Mouse (Mus musculus) left cerebral cortex, postnatal 4 days (tissue): ENCODE data around the gene Nsfl1c. TPM values are rescaled to one million over a fixed set of nuclear protein-coding genes. Genes with fewer than 3 reads are reported as not detected.
"Not testable (repeated sequence)": the region's sequence is repeated elsewhere in the genome, so short reads cannot be mapped to it uniquely, and the experiment has no call there.

Source experiments
- DNase-seq: peaks from one replicate; pipeline ENCODE4 v3.0.0-alpha.2; 2022
- intact Hi-C: fragments of 180-260 bp; cut with DNase I; formaldehyde crosslinking; loops from one replicate; pipeline ENCODE4 v1.15.1; 2025
- total RNA-seq, 2 experiments: library from RNA; stranded (reverse); gene quantifications; 2 replicates each; pipeline ENCODE4 v1.2.3; 2021

The Nsfl1c gene
- total RNA-seq = 100 to 1,000 TPM; 170 to 174 TPM

DNA sequence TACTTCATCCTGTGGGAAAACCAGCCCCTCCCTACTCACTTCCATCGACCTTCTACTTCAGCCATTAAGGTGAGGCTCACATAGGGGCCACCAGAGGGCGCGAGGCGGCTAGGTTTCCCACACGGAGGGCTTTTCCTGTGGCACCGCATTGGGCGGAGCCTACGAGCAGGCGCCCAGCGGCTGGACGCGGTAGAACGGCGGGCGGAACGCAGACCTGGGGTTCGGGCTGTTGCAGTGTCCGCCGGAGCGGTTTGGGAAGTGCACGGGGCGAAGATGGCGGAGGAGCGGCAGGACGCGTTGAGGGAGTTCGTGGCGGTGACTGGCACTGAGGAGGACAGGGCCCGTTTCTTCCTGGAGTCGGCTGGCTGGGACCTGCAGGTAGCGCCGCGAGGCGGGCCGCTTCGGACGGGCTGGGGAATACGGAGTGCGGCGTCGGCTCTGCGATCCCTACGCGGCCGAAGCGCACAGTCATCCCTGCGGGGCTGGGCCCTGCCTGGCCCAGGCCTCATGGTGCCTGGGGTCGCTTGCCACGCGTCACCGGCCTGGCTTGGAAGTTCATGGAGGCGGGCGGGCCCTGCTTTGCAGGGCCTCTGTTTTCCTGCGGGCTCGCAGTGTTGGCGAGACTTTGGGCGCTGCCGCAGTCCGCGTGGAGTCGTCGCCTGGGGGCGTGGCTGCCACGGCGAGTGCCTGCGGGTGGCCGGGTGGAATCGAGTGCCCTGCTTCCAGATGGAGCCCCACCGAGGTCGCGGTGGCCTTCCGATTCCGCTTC is at the start of gene Nsfl1c:
Nsfl1c (plus strand) TSS at position 148 of the 769 bp plus-strand sequence.
- intact Hi-C loops = loop anchor here (10.0 kb wide), 1 partner anchor 181 kb away; no protein-coding TSS in a partner anchor
- DNase-seq = peak; percentile 96

DNA sequence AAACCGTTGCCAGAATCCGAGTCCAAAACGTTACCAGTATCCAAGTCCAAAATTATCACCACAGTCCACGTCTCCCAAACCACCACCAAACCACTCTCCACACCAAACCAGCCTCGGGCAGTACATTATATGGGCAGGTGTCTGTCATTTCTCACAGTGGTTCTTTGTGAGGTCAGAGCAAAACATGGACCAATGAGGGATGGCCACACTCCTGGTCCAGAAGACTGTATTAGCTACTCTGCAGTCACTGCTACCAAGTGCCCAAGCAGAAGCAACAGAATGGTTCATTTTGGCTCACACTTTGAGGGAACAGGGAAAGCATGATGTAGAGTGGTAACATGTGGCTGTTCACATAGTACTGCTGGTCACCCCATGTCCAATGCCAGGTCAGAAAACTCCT is 17.9 kb upstream of the Nsfl1c start, which contains the start of gene 4921509C19Rik:
4921509C19Rik (minus strand) TSS at position 101 of the 400 bp plus-strand sequence.
- intact Hi-C loops, DNase-seq: not testable (repeated sequence)

DNA sequence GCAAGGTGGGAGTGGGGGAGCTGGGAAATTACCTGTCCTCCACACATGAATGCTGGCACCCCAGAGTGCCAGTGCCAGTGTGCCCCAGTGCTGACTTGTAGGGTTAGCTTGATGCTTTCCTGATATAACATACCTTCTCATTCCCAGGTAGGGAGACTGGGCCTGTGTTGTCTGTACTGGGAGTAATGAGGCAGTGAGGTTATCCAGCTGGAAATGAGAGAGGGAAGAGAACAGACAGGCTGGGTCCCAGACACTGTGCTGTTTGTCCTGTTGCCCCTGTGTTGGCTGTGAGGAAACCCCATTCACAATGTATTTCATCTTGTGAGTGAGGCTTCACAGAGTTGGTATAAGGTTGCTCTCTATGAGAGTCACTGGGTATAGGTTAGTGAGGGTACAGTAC is 7.5 kb upstream of the Nsfl1c start:
- no peak for DNase-seq
- intact Hi-C loops = no loop called here

GRCm38 (mm10) chr2:151498358-151498757 is 4.4 kb downstream of the Nsfl1c start:
- intact Hi-C loops = loop anchor here (10.0 kb wide), 1 partner anchor 176 kb away; no protein-coding TSS in a partner anchor
- no peak for DNase-seq

DNA sequence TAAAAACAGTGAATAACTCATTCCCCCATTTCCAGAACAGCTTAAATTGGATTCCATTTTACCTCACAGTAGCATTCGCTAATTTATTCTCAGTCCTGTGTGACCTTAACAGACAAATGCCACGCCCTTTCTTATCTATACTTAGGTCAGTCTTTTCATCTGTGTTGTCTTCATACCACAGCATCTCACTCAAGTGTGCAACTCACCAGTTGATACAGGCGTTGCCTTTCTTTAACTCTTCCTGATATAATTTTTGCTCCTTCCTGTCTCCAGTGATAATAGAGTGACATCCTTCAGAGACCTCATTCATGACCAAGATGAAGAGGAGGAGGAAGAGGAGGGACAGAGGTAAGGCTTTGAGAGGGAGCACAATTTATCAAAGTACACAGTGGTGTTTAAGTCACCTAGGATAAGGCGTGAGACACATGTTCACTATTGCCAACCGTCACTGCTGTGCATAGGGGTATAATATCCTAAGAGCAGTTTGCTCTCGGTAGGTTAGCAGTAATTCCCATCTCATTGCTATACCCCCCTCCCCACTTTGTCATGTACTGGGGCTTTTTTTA is 6.5 kb downstream of the Nsfl1c start:
- DNase-seq = no peak
- intact Hi-C loops = loop anchor here (10.0 kb wide), 1 partner anchor 204 kb away; the partner anchor contains the start of gene Tmem74b

- intact Hi-C loops = loop anchor here (10.0 kb wide), 1 partner anchor 201 kb away; the partner anchor contains the start of gene Tmem74b
Measured at GRCm38 (mm10) chr2:151504226-151504625, 10.2 kb downstream of the Nsfl1c start.

GRCm38 (mm10) chr2:151512199-151512598 is 18.2 kb downstream of the Nsfl1c start:
- intact Hi-C loops = no loop called here

More at GRCm38 (mm10) chr2:151504226-151504625, 10.2 kb downstream of the Nsfl1c start:
- DNase-seq = no peak

DNA sequence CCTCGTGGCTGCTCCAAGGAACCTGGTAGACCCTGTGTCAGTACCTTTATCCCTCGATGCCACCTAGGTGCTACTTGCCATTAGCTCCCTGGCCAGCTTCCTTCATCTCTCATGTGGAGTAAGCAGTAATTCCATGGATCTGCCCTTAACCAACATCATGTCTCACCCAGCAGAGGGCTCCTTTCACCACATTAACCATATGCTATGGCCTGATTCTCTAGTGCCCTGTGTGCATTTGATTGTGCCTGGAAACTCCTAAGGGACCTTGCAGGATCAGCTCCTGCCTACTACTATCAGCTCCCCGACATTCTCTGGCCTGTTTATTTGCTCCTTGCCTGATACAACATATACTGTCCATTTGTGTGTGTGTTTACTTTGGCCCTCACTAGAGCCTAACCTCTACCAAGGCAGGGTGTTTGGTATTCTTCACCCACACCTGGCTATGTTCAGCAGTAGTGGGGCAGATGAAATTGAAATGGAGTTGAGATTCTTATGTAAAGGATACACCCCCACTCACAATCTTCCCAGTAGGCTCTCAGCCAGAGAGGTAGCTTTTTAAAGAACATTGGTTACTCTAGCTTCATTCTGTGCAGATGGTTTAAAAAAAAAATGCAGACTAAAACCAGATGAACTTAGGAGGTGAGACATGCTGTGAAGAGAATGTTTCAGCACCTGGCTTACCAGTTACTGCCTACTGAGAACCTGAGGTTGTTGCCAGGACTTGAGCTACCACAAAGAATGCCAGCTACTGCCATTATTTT is 19.7 kb downstream of the Nsfl1c start:
- no peak for DNase-seq
- intact Hi-C loops = no loop called here

More at GRCm38 (mm10) chr2:151512199-151512598, 18.2 kb downstream of the Nsfl1c start:
- DNase-seq = peak; percentile 79

DNA sequence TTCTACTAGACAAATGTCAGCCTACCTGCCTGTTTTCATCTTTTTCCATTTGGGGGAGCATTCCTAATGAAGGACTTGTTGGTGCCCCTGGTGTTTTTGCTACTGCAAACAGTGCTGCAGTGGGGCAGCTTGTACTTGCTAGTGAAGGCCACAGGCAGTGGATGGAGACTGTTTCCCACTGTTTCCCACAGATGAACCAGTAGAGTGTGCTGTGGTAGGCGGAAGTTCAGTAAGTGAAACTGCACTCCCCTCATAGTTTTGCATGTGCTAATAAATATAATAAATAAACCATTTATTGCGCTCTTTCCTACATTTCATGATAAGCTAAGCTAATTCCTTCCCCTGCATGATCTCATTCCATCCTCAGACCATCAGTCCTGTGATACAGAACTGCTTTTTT is 25.0 kb downstream of the Nsfl1c start:
- no peak for DNase-seq

GRCm38 (mm10) chr2:151524324-151525041 is 30.5 kb downstream of the Nsfl1c start:
- no peak for DNase-seq
- intact Hi-C loops = no loop called here

More for the DNA sequence above, 25.0 kb downstream of the Nsfl1c start:
- intact Hi-C loops = no loop called here

GRCm38 (mm10) chr2:151525520-151525919 is 31.5 kb downstream of the Nsfl1c start:
- intact Hi-C loops = no loop called here
- no peak for DNase-seq

GRCm38 (mm10) chr2:151528066-151528465 is 34.1 kb downstream of the Nsfl1c start:
- no peak for DNase-seq
- intact Hi-C loops = no loop called here

- intact Hi-C loops = no loop called here
- no peak for DNase-seq
Measured at GRCm38 (mm10) chr2:151529169-151529568, 35.2 kb downstream of the Nsfl1c start.

DNA sequence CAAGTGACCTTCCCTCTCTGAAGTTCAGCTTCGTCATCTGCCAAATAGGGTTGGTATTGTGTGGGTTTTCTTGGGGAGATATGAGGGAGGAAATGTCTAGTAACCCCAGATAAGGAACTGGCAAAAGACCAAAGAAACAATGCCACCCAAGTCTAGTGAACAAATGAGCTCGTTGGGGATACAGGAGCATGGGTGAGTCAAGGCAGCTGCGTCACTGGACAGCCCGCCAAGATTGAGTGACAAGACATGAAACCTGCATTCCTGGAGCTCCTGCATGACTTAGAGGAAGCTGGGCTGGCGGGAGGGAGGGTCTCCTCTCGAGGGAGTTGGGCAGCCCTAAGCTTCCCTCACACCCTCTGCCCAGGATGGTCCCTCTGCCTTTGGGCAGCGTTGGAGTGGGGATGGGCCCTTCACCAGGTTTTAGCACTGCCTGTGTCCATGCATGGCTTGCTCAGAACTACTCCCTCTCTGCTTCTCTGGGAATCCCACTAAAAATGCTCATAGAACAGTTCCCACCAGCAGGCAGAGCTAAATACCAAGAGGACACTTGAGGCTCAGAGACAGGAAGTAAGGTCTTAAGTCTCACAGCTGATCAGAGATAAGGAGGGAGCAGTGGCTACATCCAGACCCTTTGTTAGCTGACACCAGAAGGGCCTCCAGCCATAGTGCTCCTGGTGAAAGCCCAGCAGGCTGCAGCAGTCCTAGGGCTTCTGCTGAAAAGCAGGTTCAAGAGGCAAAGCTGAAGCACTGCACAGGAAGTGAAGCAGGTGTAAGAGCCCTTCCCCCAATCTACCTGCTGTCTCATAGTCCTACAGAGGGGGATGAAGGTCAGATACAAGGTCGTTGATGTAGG is 36.6 kb downstream of the Nsfl1c start:
- no peak for DNase-seq
- intact Hi-C loops = no loop called here

DNA sequence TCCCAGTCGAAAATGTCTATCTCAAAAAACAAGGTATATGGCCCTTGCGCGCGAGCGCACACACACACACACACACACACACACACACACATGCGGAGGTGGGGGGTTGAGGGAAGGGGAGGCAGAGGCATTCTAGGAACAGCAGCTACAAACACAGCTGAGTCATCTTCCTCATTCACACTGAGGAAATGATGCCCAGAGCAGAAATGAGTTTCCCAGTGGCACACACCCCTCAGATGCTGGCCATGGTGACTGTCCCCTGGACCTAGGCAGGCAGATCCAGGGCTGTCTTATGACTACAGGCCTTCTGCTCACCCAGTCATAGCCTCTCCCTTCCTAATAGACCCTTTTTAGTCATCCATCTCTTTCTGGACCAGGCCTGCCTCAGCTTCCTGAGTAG is 39.6 kb downstream of the Nsfl1c start:
- intact Hi-C loops = no loop called here
- DNase-seq = no peak

- intact Hi-C loops = no loop called here
- no peak for DNase-seq
Measured at GRCm38 (mm10) chr2:151535961-151536617, 42.1 kb downstream of the Nsfl1c start.

- intact Hi-C loops = no loop called here
- DNase-seq = peak; percentile 23
Measured at GRCm38 (mm10) chr2:151536618-151536974, 42.6 kb downstream of the Nsfl1c start.

DNA sequence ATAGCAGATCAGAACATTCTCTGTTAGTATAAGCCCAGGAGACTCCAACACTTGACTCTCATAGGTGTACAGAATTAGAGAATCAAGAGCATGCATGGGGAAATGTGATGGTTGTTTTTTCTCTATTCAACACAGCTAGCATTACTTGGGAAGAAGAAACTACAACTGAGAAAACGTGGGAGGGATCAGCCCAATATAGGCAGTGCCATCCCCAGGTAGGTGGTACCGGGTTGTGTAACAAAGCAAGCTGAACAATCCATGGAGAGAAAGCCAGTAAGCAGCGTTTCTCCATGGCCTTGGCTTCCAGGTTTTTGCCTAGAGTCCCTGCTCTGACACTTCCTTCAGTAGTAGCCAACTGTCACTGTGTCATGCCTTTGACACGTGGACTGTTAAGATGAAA is 44.7 kb downstream of the Nsfl1c start:
- intact Hi-C loops = no loop called here
- no peak for DNase-seq
